Mouse (Mus musculus) forebrain, embryonic 12.5 days (tissue): ENCODE measurements around the gene Ror2. TPM values are rescaled to one million over a fixed set of nuclear protein-coding genes. Genes with fewer than 3 reads are reported as not detected.
A peak's percentile ranks its signal among the peaks of the same experiment; 100 is the strongest.

Experiments
- ATAC-seq: fragments of 200-750 bp; cut with Nextera tagmentation; 2 replicates; pipeline ENCODE4 v1.8.0; 2017; ENCODE audit warnings: moderate TSS enrichment; ENCODE audit not compliant: low FRiP score
- H3K27ac ChIP-seq: fragments of 300-500 bp; sonication (generic); 2 replicates; pipeline ENCODE4 v1.5.1; 2016; ENCODE audit warnings: mild to moderate bottlenecking
- H3K27me3 ChIP-seq: fragments of 300-500 bp; sonication (generic); 2 replicates; pipeline ENCODE4 v1.6.1; 2016; ENCODE audit warnings: mild to moderate bottlenecking
- H3K36me3 ChIP-seq: fragments of 300-500 bp; sonication (generic); replicated peaks from 2 replicates; pipeline ENCODE4 v1.6.1; 2016; ENCODE audit warnings: mild to moderate bottlenecking
- H3K4me1 ChIP-seq: fragments of 300-500 bp; sonication (generic); 2 replicates; pipeline ENCODE4 v1.6.1; 2016
- H3K4me2 ChIP-seq: fragments of 300-500 bp; sonication (generic); 2 replicates; pipeline ENCODE4 v1.6.1; 2016; ENCODE audit warnings: mild to moderate bottlenecking, moderate library complexity
- H3K4me3 ChIP-seq: fragments of 300-500 bp; sonication (generic); replicated peaks from 2 replicates; pipeline ENCODE4 v1.5.1; 2016; ENCODE audit warnings: mild to moderate bottlenecking
- H3K9ac ChIP-seq: fragments of 300-500 bp; sonication (generic); 2 replicates; pipeline ENCODE4 v1.6.1; 2016; ENCODE audit warnings: mild to moderate bottlenecking
- H3K9me3 ChIP-seq: fragments of 300-500 bp; sonication (generic); 2 replicates; pipeline ENCODE4 v1.6.1; 2016
- WGBS: fragments of 180-500 bp; shearing (Covaris S2); methylation state at CpG from one replicate; pipeline ENCODE4 v1.1.7; 2016; 5-methylcytosine and 5-hydroxymethylcytosine counted together
- polyA plus RNA-seq: library from polyadenylated mRNA; unstranded; fragments of >200 nt; fragmentation: Nextera tagmentation; extraction: Ambion mirVana; gene quantifications from 2 replicates; pipeline ENCODE4 v1.2.1, GENCODE M21; 2016

The Ror2 gene
- polyA plus RNA-seq, 1 experiment from 2014 or later: 18.5 TPM

DNA sequence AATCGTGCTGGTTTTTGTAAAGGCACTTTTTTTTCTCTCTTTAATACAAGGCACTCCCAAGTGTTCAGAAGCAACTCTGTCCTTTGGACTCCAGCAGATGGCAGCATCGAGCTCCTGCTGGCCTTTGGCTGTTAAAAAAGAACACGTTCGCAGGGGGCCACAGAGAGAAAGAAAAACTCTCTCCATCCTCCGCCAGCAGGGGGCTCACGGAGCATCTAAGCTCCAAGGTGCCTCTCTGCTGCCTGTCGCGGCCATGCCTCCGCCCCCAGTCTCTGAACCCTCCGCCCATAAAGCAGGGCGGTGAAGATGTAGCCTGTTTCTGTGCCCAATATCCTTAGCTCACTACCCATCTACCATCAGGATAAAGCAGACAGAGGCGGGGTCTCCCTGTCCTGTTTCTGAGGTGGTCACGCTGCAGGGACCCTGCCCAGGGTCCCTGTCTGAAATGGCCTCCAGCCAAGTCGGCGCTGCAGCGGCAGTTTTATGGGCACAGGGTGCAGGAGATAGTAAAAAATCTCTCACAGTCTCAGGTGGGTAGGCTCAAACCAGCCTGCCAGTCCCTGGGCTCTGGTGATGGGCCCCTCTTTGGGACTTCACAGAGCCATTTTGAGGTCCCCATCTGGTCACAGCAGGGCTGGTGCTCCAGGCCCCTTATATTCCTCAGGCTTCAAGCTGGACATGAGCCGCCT, 176.2 kb downstream of the Ror2 start:
- no peak overlapping the region for H3K27ac ChIP-seq
- peak; percentile 90 for ATAC-seq
- H3K9ac ChIP-seq: no peak overlapping the region
- no peaks in the 10 kb centered on the region for H3K27me3 ChIP-seq
- H3K4me1 ChIP-seq: peaks cover 5% of the 10 kb centered on the region
- H3K4me2 ChIP-seq: peak overlapping the region; percentile 45
- 27% methylated on average over 17 of the region's 17 CpGs for WGBS
- H3K36me3 ChIP-seq: peaks cover 9% of the 10 kb centered on the region; the same call in 1 of the 2 replicates
- 0 out of 2 replicates have a peak overlapping the region, but pooled peaks have one; percentile 17 for H3K4me3 ChIP-seq
- no peaks in the 10 kb centered on the region for H3K9me3 ChIP-seq

DNA sequence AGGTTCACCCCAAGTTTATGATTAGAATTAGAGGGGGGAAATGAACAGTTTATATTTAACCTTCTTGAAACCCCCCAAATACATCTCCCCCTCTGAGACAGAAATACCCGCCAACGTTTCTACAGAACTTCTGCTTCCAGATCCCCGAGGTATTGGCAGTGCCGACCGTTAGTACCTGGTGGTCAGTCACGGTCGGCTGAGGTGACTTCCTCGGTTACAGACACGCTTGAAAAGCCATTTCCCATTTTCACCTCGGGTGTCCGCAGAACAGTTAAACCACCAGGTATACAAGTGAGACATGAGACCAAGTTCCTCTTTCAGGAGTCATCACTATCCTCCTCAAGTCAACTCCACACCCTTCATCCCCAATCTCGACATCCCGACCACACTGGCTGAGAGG, 179.2 kb downstream of the Ror2 start:
- no peak overlapping the region for H3K9ac ChIP-seq
- H3K36me3 ChIP-seq: peaks cover 9% of the 10 kb centered on the region; the same call in 1 of the 2 replicates
- H3K4me2 ChIP-seq: no peak overlapping the region
- 93% methylated on average over 13 of the region's 13 CpGs for WGBS
- H3K4me3 ChIP-seq: no peak overlapping the region
- ATAC-seq: no peak
- no peaks in the 10 kb centered on the region for H3K9me3 ChIP-seq
- no peak overlapping the region for H3K27ac ChIP-seq
- H3K27me3 ChIP-seq: no peaks in the 10 kb centered on the region
- H3K4me1 ChIP-seq: peaks cover 5% of the 10 kb centered on the region

DNA sequence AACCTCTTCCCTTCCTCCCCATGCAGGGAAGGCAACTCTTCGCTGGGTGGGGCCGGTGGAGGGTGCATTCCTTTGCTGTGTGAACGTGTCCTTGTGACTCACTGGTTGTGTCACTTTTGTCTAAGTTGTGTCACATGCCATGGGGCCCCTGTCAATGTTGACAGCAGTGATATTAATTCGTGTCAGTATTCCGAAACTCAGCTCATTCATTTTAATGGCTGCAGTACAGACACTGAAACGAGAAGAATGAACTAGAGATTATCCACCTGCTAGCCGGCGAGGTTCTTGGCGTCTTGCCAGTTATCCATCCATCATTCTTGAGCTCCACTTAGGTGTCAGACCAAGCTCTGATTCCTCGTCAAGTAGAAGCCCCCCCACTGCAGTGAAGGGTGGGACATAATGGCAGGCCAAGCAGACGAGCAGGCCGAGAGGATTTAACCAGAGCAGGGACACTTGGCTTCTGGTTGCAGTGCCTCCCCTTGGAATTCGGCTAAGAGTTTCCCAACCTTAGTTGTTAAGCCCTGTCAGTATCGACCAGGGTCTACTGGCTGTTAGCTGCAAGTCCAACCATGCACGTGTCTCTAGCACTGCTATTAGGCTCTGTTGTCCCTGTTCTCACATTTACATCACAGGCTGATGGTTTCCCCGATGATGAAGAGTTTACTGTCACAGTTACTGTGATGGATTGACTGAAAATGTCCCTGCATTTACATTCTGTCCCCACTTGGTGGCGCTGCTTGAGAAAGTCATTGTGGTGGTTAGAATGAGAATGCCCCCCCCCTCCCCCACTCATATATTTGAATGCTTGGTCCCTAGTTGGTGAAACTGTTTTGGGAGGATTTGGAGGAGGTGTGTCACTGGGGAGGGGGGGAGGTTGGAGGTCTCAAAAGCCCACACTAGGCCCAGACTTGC, 185.9 kb downstream of the Ror2 start:
- ATAC-seq: peak; percentile 36; the same call in 1 of the 2 replicates
- Histone ChIP-seq H3K27me3 (peaks cover 15% of the 10 kb centered on the region), H3K9me3 (no peaks in the 10 kb centered on the region), H3K4me1 (peaks cover 8% of the 10 kb centered on the region), H3K4me3 (no peak overlapping the region), H3K27ac (peak overlapping the region; percentile 65), H3K9ac (no peak overlapping the region), H3K36me3 (no peaks in the 10 kb centered on the region), H3K4me2 (no peak overlapping the region)
- 38% methylated on average over 17 of the region's 17 CpGs for WGBS

DNA sequence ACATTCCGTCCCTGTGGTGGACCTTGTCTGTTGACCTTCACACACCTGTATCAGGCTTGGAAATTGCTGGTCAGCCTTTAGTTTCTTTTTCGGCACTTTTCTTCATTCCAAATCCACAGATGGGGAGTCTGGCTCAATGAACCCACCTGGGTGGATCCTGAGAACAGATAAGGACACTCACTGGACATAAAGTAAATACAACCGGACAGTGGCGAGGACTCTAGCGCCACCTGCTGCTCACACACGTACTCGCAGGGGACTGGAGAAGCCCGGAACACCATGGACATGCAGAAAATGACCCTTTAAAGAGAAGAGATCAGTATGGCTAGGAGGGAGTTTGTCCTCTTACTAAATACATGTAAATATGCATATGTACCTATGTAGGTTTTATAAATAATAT, 189.3 kb downstream of the Ror2 start:
- ATAC-seq: no peak
- no peak overlapping the region for H3K4me3 ChIP-seq
- peaks cover 8% of the 10 kb centered on the region for H3K4me1 ChIP-seq
- 22% methylated on average over 8 of the region's 8 CpGs for WGBS
- no peaks in the 10 kb centered on the region for H3K36me3 ChIP-seq
- no peak overlapping the region for H3K27ac ChIP-seq
- H3K9ac ChIP-seq: no peak overlapping the region
- H3K4me2 ChIP-seq: no peak overlapping the region
- H3K27me3 ChIP-seq: peaks cover 15% of the 10 kb centered on the region
- no peaks in the 10 kb centered on the region for H3K9me3 ChIP-seq

DNA sequence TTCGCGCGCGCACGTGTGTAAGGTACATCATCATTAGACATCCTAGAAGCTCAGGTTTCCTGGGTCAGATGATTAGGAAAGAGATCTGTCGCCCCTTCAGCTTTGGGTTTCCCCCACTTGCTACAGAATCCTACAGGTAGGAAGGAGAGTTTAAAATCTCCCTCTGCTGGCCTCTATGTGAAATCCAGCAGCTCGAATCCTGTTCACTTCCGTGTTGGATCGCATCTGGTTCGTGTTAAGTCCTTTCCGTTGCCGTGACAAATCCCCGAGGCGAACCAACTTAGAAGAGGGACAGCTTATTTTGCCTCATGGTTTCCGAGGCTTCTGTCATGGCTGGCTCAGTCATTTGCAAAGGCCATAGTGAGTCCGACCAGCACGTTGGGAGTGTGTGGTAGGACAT, 190.7 kb downstream of the Ror2 start:
- H3K36me3 ChIP-seq: no peaks in the 10 kb centered on the region
- no peak for ATAC-seq
- H3K27me3 ChIP-seq: peaks cover 15% of the 10 kb centered on the region
- H3K4me1 ChIP-seq: peaks cover 7% of the 10 kb centered on the region
- no peak overlapping the region for H3K27ac ChIP-seq
- no peak overlapping the region for H3K9ac ChIP-seq
- H3K4me2 ChIP-seq: no peak overlapping the region
- H3K4me3 ChIP-seq: no peak overlapping the region
- 82% methylated on average over 17 of the region's 17 CpGs for WGBS
- no peaks in the 10 kb centered on the region for H3K9me3 ChIP-seq

DNA sequence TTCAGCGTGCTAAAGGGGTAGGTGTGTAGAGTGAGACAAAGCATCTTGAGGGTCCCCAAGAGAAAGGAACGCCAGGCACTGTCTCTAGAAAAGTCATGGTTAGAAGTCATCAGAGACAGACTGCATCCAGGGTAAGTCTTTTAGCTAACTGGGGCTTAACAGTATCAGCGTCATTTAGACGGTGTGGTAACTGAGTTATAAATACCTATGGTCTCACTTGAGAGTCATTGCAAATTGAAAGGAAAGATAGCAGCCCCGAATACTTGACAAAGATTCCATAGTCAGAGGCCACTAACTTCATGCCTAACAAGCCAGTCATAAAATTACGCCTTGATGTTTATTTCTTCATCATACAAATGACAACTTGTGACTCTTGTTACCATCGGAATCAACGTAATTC, 191.3 kb downstream of the Ror2 start:
- Histone ChIP-seq H3K4me1 (peaks cover 2% of the 10 kb centered on the region), H3K4me2 (no peak overlapping the region), H3K9ac (no peak overlapping the region), H3K27ac (no peak overlapping the region), H3K9me3 (no peaks in the 10 kb centered on the region), H3K36me3 (no peaks in the 10 kb centered on the region), H3K27me3 (peaks cover 15% of the 10 kb centered on the region), H3K4me3 (no peak overlapping the region)
- no peak for ATAC-seq
- WGBS: 88% methylated on average over 8 of the region's 8 CpGs

DNA sequence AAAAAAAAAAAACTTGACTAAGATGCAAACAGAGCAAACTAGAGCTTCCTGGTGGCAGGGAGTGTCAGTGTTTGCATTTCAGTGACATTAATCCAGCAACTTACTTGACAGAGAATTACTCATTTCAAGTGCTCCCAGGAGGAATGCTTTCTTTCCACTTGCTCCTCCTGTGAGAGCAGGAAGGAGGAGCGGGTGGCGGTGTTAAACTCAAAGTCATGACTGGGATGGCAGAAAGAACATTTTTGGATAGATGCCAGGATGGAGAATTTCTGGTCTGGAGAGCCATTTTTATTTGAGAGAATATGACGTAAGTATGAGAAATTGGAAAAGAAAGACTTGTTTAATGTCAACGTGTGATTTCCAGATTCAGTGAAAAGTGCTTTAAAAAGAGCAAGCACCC, 192.5 kb downstream of the Ror2 start:
- no peaks in the 10 kb centered on the region for H3K36me3 ChIP-seq
- no peak overlapping the region for H3K4me3 ChIP-seq
- no peak for ATAC-seq
- H3K27ac ChIP-seq: no peak overlapping the region
- 71% methylated on average over 4 of the region's 4 CpGs for WGBS
- H3K9ac ChIP-seq: no peak overlapping the region
- H3K27me3 ChIP-seq: peaks cover 11% of the 10 kb centered on the region
- peaks cover 4% of the 10 kb centered on the region; the same call in 1 of the 2 replicates for H3K4me1 ChIP-seq
- no peaks in the 10 kb centered on the region for H3K9me3 ChIP-seq
- no peak overlapping the region for H3K4me2 ChIP-seq

DNA sequence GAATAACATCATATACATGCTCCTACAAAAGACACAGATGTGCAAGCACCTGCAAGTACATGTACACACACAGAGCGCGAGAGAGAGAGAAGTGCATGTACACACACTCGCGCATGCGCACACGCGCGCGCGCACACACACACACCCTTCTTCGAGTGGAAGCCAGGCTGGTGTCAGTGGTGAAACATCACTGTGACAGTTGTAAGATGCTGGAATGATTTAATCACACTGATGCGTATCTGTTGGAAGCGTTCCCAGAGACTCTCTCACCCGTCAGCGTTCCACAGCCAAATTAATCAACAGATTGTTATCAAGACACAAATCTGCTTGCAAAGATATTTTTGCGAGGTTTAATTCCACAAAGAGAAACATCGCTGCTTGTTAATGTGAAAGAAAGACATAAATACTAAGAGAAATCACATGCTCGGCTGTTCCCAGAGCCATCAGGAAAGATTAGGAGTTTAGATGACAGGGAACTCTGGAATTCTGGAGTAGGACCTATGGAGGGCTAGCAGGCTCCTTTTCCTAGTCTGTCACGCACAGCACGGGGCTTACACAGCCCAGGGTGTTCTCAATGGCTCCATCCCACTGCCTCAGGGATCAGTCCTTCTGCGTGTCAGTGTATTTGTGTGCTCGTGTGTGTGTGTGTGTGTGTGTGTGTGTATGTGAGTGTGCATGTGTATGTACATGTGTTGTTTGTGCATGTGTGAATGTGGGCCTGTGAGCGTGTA, 199.2 kb downstream of the Ror2 start:
- Histone ChIP-seq H3K9me3 (no peaks in the 10 kb centered on the region), H3K36me3 (no peaks in the 10 kb centered on the region), H3K4me1 (peaks cover 5% of the 10 kb centered on the region; the same call in 1 of the 2 replicates), H3K9ac (no peak overlapping the region), H3K4me2 (no peak overlapping the region), H3K27ac (no peak overlapping the region), H3K4me3 (no peak overlapping the region), H3K27me3 (no peaks in the 10 kb centered on the region; the same call in 1 of the 2 replicates)
- WGBS: 90% methylated on average over 23 of the region's 23 CpGs
- no peak for ATAC-seq

DNA sequence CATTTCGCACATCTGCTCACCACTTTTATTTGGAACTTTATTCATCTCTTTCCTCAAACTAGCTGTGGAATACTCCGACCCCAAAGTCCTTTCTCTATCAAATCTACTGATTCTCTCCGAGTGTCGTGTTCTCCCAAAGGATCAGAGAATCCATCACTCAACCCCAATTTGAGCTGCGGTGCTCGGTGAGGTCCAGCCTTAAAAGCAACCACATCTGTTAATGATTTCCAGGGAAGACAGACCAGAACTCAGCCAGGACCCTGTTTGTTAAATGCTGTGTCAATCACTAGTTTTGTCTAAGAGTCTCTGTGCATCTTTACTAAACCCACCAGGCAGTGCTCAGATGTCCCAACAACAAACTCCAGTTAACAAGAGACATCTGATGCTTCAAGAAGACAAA, 204.1 kb downstream of the Ror2 start:
- no peak for ATAC-seq
- no peaks in the 10 kb centered on the region for H3K9me3 ChIP-seq
- no peak overlapping the region for H3K9ac ChIP-seq
- 80% methylated on average over 6 of the region's 6 CpGs for WGBS
- H3K4me1 ChIP-seq: peaks cover 15% of the 10 kb centered on the region
- H3K4me2 ChIP-seq: no peak overlapping the region
- no peak overlapping the region for H3K27ac ChIP-seq
- no peaks in the 10 kb centered on the region for H3K36me3 ChIP-seq
- H3K27me3 ChIP-seq: no peaks in the 10 kb centered on the region
- no peak overlapping the region for H3K4me3 ChIP-seq

DNA sequence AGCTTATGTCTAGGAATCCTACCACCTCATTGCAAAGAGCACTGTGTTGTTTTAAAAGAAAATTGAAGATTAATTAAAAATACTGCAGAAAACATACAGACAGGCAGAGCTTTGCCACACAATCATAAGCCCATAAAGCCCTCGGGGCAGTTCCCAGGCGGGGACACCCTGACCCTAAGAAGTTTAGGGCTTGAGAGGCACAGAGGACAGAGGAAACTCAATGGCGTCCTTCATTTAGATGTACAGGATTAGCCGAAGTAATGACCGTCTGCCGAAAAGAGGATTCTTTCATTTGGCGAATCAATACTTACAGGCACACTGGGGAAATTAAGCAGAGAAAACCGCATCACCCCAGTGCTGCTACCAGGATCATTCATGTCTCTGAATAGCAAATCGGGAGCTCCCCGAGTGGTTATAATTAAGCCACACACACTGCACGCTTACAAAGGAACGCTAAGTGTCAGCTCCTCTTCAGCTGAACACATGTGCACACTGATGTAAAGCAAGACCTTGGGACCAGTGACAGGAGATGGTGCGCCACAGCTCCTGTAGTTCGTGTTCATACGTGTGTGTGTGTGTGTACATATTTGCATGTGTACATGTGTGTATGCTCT, 208.1 kb downstream of the Ror2 start:
- Histone ChIP-seq H3K9ac (no peak overlapping the region), H3K27ac (peak overlapping the region; percentile 43; the same call in 1 of the 2 replicates), H3K36me3 (no peaks in the 10 kb centered on the region), H3K9me3 (no peaks in the 10 kb centered on the region), H3K4me3 (no peak overlapping the region), H3K4me1 (peaks cover 20% of the 10 kb centered on the region), H3K27me3 (no peaks in the 10 kb centered on the region), H3K4me2 (peak overlapping the region; percentile 37)
- WGBS: 29% methylated on average over 15 of the region's 15 CpGs
- peak; percentile 58 for ATAC-seq

DNA sequence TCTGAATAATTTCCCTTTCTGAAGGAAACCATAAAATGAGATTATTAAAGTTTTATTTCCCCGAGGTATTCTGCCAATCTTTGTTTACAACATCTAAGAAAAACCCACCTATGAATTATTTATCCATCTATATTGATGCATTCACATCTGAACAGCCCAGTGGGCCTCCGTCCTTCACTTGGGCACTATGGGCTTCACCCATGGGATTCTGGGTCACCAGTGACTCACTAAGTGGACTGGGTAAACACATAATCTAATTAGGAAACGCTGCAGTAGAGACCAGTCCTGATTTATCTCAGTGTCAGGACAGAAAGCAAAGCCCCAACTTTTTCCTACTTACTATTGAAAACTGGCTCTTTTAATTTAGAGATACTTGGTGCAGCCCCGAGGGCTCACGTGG, 210.9 kb downstream of the Ror2 start:
- no peaks in the 10 kb centered on the region for H3K9me3 ChIP-seq
- 78% methylated on average over 5 of the region's 5 CpGs for WGBS
- H3K4me1 ChIP-seq: peaks cover 20% of the 10 kb centered on the region
- H3K9ac ChIP-seq: no peak overlapping the region
- ATAC-seq: no peak
- H3K4me3 ChIP-seq: no peak overlapping the region
- no peaks in the 10 kb centered on the region for H3K36me3 ChIP-seq
- H3K27me3 ChIP-seq: no peaks in the 10 kb centered on the region
- no peak overlapping the region for H3K27ac ChIP-seq
- H3K4me2 ChIP-seq: no peak overlapping the region
